Mouse (Mus musculus): ENCODE results near the gene Cyb5d2. TPM values are rescaled to one million over a fixed set of nuclear protein-coding genes. Genes with fewer than 3 reads are reported as not detected.
A peak's percentile ranks its signal among the peaks of the same experiment; 100 is the strongest.

Gene Cyb5d2
- total and polyA plus RNA-seq, 3 experiments: 2.4 to 3.9 (median 3.9) TPM

DNA sequence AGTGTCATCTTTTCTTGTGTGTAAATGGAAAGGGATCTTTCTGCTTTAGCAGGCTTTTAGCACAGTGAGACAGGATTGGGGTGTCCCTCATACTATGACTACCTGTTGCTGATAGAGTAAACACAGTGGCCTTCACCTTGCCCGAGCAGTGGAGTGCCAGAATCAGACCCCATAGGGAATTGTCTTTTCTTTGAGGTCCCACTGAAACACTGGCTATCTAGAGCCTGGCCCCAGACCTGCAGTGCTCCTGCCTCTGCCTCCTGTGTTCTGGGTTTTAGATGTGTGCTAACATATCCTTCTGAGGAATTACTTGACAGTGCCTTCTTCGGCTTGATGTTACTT is 60.5 kb downstream of the Cyb5d2 start:
- Histone ChIP-seq H3K4me3 (replicated peaks in 1 of 3; ENCODE audit: low read depth in 2 of 3, low read length in 2 of 3, poor library complexity in 1 of 3) (no peak overlapping the region), H3K27ac (ENCODE audit: insufficient read depth, low read depth) (peak overlapping the region; percentile 38), H3K4me2 (ENCODE audit: insufficient read depth, low read depth, poor library complexity, severe bottlenecking) (no peak overlapping the region), H3K4me1 (ENCODE audit: control insufficient read depth in 1 of 2, insufficient read depth in 2 of 2) (peaks cover 7 to 36% of the 10 kb centered on the region in 2 experiments), H3K36me3 (replicated peaks in 1 of 2; ENCODE audit: control insufficient read depth in 1 of 2, insufficient read depth in 1 of 2, low read length in 1 of 2) (peaks cover 64 to 84% of the 10 kb centered on the region in 2 experiments), H3K9me3 (replicated peaks; ENCODE audit: low read length) (no peaks in the 10 kb centered on the region), H3K79me2 (replicated peaks; ENCODE audit: control insufficient read depth, extremely low read depth, insufficient read depth, poor library complexity, severe bottlenecking) (peaks cover 5% of the 10 kb centered on the region; the same call in 1 of the 2 replicates), H3K9ac (ENCODE audit: insufficient read depth, low read depth) (no peak overlapping the region), H3K27me3 (replicated peaks) (no peaks in the 10 kb centered on the region)
- dilution Hi-C loops (cut with MboI; ENCODE audit: extremely low pct_ligation_motif_present, extremely low pct_unique_long_range_greater_than_20kb, low sequenced_read_pairs) (no loop called here), in situ Hi-C loops (cut with MboI; ENCODE audit: low pct_ligation_motif_present, low pct_unique_long_range_greater_than_20kb, low sequenced_read_pairs) (no loop called here)
- DNase-seq (ENCODE audit: extremely low read depth): no peak
- TF ChIP-seq USF2 (conservative IDR thresholded peaks at IDR 0.05; ENCODE audit: low read depth, low read length) (no peak), TCF12 (IDR thresholded peaks at IDR 0.05; ENCODE audit: low read depth, low read length) (no peak), NELFE (IDR thresholded peaks at IDR 0.05; ENCODE audit: low read depth, low read length) (no peak), BHLHE40 (IDR thresholded peaks at IDR 0.05; ENCODE audit: low read depth, low read length) (no peak), MAZ (IDR thresholded peaks at IDR 0.05; ENCODE audit: low read depth, low read length) (no peak), ZMIZ1 (IDR thresholded peaks at IDR 0.05; ENCODE audit: low read depth, low read length) (no peak), CTCF (conservative IDR thresholded peaks at IDR 0.05 in 1 of 2, IDR thresholded peaks at IDR 0.05 in 1 of 2; ENCODE audit: low read depth in 2 of 2, low read length in 2 of 2) (no peak), MAX (IDR thresholded peaks at IDR 0.05; ENCODE audit: low read length) (no peak), CHD1 (IDR thresholded peaks at IDR 0.05; ENCODE audit: low read depth, low read length) (no peak), RAD21 (IDR thresholded peaks at IDR 0.05; ENCODE audit: low read depth, low read length) (no peak), UBTF (IDR thresholded peaks at IDR 0.05; ENCODE audit: low read depth, low read length) (no peak), HCFC1 (IDR thresholded peaks at IDR 0.05; ENCODE audit: low read depth, low read length) (no peak), USF1 (IDR thresholded peaks at IDR 0.05; ENCODE audit: low read depth, low read length) (no peak), PAX5 (IDR thresholded peaks at IDR 0.05; ENCODE audit: low read length) (no peak), RCOR1 (conservative IDR thresholded peaks at IDR 0.05; ENCODE audit: low read depth, low read length) (no peak)

DNA sequence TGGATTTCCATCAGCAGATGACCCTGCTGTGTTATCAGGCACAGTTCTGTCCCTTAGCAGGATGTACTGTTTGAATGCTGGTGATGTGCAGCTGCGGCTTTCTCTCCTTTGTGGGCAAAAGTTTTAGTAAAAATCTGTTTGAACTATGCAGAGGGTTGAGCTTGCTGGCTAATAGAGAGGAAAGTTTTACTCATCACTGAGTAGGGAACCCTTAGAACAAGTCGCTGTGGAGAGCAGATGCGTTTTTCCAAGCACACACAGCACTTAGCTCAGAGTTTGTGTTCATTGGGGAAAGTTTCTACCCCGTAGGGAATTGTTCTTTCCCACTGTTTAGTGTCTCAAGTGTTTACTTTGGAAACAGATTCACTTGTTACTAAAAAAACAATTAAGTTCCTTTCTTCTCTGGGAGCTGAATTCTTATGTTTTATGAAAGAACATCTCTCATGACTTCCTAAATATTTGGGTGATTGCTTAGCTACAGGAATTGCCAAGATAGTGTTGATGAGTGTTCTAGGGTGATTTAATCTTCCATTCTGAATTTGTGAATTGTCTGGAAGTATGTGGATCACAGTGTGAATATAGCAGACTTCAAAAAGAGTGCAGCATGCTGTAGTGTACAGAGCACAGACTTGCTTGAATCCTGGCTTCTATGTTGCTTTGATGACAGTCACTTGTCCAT is 61.0 kb downstream of the Cyb5d2 start:
- in situ Hi-C loops (cut with MboI; ENCODE audit: low pct_ligation_motif_present, low pct_unique_long_range_greater_than_20kb, low sequenced_read_pairs) (no loop called here), dilution Hi-C loops (cut with MboI; ENCODE audit: extremely low pct_ligation_motif_present, extremely low pct_unique_long_range_greater_than_20kb, low sequenced_read_pairs) (no loop called here)
- Histone ChIP-seq H3K4me3 (replicated peaks in 1 of 3; ENCODE audit: low read depth in 2 of 3, low read length in 2 of 3, poor library complexity in 1 of 3) (no peak overlapping the region), H3K27me3 (replicated peaks) (no peaks in the 10 kb centered on the region), H3K9ac (ENCODE audit: insufficient read depth, low read depth) (no peak overlapping the region), H3K4me2 (ENCODE audit: insufficient read depth, low read depth, poor library complexity, severe bottlenecking) (0 out of 2 replicates have a peak overlapping the region, but pooled peaks have one; percentile 26), H3K9me3 (replicated peaks; ENCODE audit: low read length) (no peaks in the 10 kb centered on the region), H3K4me1 (ENCODE audit: control insufficient read depth in 1 of 2, insufficient read depth in 2 of 2) (peaks cover 7 to 36% of the 10 kb centered on the region in 2 experiments), H3K27ac (ENCODE audit: insufficient read depth, low read depth) (peak overlapping the region; percentile 67), H3K36me3 (replicated peaks in 1 of 2; ENCODE audit: control insufficient read depth in 1 of 2, insufficient read depth in 1 of 2, low read length in 1 of 2) (peaks cover 66 to 84% of the 10 kb centered on the region in 2 experiments), H3K79me2 (replicated peaks; ENCODE audit: control insufficient read depth, extremely low read depth, insufficient read depth, poor library complexity, severe bottlenecking) (peaks cover 5% of the 10 kb centered on the region; the same call in 1 of the 2 replicates)
- peak; percentile 81 for DNase-seq (ENCODE audit: extremely low read depth)
- TF ChIP-seq RCOR1 (conservative IDR thresholded peaks at IDR 0.05; ENCODE audit: low read depth, low read length) (no peak), IRF4 (IDR thresholded peaks at IDR 0.05; ENCODE audit: low read depth, low read length) (peak; percentile 83), MYC (IDR thresholded peaks at IDR 0.05; ENCODE audit: low read depth, low read length) (peak; percentile 60; the same call in 1 of the 2 replicates), PAX5 (IDR thresholded peaks at IDR 0.05; ENCODE audit: low read length) (no peak), TCF12 (IDR thresholded peaks at IDR 0.05; ENCODE audit: low read depth, low read length) (peak; percentile 86), JUN (IDR thresholded peaks at IDR 0.05; ENCODE audit: insufficient read depth, low read depth, low read length) (peak; percentile 90), EP300 (IDR thresholded peaks at IDR 0.05; ENCODE audit: low read length) (peak; percentile 97), ZMIZ1 (IDR thresholded peaks at IDR 0.05; ENCODE audit: low read depth, low read length) (no peak), MAX (IDR thresholded peaks at IDR 0.05; ENCODE audit: low read length) (peak; percentile 61; the same call in 1 of the 2 replicates), CTCF (conservative IDR thresholded peaks at IDR 0.05 in 1 of 2, IDR thresholded peaks at IDR 0.05 in 1 of 2; ENCODE audit: low read depth in 2 of 2, low read length in 2 of 2) (no peak), MAFK (IDR thresholded peaks at IDR 0.05; ENCODE audit: insufficient replicate concordance, low read length) (0 out of 2 replicates have a peak, but pooled peaks have one; percentile 3), USF1 (IDR thresholded peaks at IDR 0.05; ENCODE audit: low read depth, low read length) (no peak), TBP (conservative IDR thresholded peaks at IDR 0.05; ENCODE audit: low read depth, low read length) (no peak), GABPA (IDR thresholded peaks at IDR 0.05; ENCODE audit: insufficient replicate concordance, low read depth, low read length) (no peak), ZNF384 (IDR thresholded peaks at IDR 0.05; ENCODE audit: low read depth, low read length) (no peak), BHLHE40 (IDR thresholded peaks at IDR 0.05; ENCODE audit: low read depth, low read length) (peak; percentile 71), ETS1 (conservative IDR thresholded peaks at IDR 0.05; ENCODE audit: low read depth, low read length) (peak; percentile 86), SMC3 (IDR thresholded peaks at IDR 0.05; ENCODE audit: low read depth, low read length) (peak; percentile 13; the same call in 1 of the 2 replicates), SIN3A (IDR thresholded peaks at IDR 0.05; ENCODE audit: low read length) (peak; percentile 53), ZKSCAN1 (IDR thresholded peaks at IDR 0.05; ENCODE audit: borderline replicate concordance, low read depth, low read length) (no peak), USF2 (conservative IDR thresholded peaks at IDR 0.05; ENCODE audit: low read depth, low read length) (no peak), RAD21 (IDR thresholded peaks at IDR 0.05; ENCODE audit: low read depth, low read length) (no peak), E2F4 (IDR thresholded peaks at IDR 0.05; ENCODE audit: insufficient replicate concordance, low read depth, low read length) (no peak), MEF2A (IDR thresholded peaks at IDR 0.05; ENCODE audit: borderline replicate concordance, low read depth, low read length) (peak; percentile 74; the same call in 1 of the 2 replicates)
